Mouse (Mus musculus): Measurements from ENCODE around the gene Dgki.

Gene Dgki

DNA sequence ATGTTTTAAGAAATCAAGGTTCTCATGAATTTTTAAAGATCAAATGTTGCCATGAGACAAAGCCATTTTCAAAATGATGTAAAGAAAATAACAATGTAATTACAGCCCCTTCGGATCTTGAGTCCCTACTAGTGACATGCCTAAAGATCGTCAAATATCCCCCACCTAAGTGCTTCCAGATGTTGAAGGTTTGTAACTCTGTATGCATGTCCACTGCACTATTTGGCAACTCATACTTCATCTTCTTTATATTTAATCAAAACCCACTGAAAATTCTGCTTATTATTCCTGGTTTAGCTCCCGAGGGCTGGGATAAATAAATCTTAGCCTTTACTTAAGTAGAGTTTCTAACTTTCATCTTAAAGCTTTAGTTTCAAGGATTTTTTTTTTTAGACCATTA lies 458.3 kb downstream of the Dgki start:
- no peak for DNase-seq

DNA sequence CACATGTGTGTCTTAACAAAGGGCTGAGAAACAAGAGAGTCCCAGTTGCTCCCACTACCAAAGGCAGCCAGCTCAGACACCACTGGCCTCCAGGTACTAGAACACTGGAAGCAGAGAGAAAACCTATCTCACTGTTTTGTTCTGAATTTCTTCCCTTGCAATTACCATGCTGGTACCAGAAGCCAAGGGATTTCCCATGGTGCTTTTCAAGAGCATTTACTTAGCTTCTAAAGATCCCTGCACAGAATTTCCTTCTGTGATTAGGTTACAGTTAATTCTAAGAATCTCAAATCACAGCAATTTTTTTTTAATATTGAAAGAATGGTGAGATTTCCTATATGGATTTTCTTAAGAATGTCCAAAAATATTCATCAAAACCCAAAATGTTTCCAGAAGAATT lies 458.8 kb downstream of the Dgki start:
- DNase-seq, result no peak

DNA sequence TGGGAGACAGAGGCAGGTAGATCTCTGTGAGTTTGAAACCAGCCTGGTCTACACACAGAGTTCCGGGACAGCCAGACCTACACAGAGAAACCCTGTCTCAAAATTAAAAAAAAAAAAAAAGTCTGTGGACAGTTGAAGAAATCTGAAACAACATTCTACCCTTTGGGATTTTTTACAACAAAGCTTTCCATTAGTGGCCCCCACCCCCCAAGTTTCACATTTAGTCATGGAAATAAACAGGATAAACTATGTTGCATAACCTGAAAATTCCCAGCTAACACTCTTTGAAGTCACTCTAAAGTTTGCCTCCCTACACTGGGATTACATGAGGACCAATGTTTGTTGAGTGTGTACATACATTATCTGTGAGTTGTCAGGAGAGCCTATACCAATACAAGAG lies 461.2 kb downstream of the Dgki start:
- no peak for DNase-seq

DNA sequence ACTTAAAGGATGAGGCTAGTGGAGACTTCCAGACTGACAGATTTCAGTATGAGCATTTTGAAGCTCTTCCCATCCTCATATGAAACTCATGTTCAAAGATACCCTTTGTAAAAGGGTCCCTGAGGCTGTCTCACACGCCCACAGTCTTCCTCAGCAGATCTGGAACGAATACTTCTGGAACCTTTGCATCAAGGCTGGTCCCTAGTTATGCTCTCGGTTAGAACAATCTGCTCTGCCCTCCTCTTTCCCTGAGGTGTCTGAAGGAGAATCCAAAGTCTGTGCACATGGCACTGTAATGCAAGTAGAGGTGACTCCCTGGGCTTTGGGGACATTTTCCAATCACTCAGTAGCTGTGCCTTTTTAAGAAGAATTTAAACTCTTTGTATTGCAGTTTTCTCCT lies 464.6 kb downstream of the Dgki start:
- DNase-seq, result no peak

DNA sequence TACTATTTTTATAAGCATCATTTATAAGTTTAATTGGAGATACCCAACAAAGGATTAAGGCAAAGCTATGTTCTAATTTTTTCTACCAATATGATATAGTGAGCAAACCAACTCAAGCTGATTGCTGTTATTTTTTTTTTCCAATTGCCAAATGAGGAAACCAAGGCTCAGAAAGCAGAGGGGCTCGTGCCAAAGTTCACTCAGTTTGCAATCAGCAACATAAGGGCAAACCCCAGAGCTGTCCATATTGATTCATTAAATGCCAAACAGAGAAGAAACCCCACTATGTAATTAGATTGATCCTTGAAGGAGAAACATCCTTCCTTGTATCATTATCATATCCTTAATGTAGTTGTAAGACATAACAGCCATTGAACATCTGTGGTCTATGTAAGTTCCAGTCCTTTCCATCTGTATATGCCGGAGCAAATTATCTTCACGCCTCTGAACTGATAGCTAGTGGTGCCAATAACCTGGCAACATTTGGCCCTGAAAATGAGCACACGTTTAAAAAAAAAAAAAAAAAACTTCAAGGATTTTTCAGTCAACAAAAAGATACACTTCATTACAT lies 465.2 kb downstream of the Dgki start:
- DNase-seq, result no peak

DNA sequence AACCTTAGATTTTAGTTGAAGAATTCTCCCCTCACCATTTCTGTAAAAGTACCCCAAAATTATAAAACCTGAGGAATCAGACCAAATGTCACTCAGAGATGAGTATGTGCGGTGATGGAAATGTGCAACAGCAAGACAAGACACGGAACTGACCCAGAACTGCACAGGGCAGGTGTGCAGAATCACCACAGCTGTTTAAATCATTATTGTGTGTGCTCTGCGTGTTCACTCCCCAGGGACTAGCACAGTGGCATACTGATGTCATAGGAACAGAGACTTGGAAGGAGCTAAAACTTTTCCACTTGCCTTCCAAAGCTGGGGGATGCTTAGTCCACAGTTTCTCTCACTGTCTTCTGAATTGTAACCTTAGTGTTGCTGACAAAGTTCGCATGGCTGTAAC lies 467.3 kb downstream of the Dgki start:
- DNase-seq, result no peak

DNA sequence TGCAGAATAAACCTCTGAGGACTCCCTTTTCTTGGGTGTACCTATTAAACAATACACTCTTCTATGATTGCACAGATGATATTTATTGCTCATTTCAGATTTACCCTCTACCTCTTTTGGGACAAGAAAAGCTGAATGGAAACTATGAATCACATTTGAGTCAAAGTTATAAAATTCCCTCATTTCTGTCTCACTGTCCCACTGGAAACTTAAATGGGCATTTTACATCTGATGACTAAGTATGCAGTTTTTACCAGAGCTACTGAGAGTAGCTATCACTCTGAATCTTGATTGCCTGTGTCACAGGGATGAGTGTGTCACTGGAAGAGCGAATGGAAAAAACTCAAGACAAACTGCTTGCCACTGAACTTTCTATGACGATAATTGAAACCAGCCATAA lies 467.8 kb downstream of the Dgki start:
- DNase-seq, result no peak

DNA sequence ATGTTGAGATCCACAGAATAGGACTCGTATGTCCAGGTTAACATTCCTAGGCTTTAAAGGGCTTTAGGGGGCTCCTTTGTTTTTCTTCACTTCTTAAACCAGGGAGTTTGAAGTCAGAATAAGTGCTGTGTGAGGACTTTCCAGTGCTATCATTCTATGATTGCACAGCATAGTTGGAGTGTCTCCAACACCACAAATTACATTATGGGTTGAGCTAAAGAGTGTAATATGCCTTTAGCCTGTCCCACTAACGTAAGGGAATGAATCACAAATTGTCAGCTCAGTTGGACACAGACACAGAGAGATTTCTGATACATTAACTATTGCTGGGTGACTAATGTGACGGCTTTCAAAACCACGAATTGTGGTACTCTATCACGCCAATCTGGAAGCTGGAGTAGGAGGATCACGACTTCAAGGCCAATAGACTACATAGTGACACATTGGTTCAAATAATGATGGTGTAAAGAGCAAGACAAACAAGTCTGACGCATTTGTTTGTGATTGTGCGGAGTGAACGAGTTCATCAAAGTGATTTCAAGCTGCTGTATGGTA lies 469.5 kb downstream of the Dgki start:
- no peak for DNase-seq

DNA sequence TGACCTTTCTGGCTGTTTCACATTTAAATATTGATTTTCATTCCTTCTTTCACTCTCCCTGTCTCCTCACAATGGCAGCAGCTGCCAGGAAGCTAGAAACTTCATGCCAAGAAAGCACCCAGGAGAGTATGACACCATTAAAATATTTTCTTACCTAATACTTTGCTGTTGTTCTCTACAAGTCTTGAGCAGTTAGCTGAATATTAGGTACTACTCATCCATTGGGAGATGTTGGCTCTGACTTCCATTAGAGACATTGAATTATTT lies 480.3 kb downstream of the Dgki start:
- DNase-seq, result no peak

DNA sequence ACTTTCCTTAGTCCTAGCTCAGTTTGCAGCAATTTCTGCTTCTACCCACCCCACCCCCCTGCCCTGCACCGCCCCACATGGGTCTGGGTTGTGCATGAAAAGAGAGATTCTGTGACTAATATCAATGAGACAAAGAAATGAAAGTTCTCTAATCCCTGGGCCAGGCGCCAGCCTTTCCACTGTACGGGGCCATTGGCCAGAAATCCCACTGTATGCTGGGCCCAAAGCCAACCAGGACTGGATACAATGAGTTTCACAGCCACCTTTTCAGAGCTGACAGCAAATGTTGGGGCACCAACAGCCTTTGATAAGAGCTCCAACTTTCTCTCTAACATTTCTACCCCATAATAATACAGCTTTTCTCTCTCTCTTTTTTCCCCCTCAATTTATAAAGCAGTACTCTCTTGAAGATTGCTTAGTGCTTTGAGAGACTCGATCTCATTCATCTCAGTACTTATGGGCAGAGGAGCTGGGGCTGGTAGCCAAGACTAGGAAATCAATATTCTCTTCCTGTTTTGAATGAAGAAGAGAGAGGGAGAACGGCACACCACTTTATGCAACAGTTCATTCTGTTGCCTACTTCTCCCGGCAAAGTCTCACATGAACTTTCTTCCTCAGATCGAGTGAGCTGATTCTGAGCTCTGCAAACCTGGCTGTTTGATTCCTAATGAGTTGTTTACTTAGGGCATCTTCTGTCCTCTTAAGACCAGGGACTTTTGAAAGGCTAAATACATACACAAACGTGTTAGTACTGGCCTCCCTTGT lies 480.8 kb downstream of the Dgki start:
- DNase-seq, result no peak

DNA sequence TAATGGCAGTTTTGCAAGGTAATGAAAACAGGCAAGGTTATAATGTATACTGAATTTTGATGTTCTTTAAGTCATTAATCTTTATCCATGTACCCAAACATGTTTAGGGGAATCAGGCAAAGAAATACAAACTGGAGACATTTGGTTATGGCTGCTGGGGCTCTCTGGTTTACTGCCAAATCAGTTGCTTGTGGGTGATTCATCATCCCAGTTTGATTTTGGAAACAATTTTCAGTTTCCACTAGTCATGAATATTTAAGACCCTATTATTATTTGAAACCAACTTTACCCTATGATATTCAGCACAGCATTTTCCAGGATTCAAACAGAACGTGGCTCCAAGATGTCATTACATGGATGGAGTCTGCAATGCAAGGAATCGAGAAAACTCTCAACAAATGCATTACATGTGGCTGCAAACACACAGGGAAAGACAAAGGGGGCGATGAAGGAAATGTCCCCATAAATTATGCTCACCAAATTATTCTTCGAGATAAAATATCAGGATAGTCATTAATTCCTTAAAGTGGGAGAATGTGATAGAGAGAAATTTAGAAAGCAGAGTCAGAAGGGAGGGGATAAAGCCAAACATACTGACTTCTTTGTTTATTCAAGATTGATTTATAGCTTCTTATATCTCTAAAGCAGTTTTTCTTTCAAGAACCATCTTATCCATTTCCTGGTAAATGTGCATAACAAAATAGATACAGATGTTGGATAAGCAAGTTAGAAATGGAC lies 481.5 kb downstream of the Dgki start:
- DNase-seq, result no peak

DNA sequence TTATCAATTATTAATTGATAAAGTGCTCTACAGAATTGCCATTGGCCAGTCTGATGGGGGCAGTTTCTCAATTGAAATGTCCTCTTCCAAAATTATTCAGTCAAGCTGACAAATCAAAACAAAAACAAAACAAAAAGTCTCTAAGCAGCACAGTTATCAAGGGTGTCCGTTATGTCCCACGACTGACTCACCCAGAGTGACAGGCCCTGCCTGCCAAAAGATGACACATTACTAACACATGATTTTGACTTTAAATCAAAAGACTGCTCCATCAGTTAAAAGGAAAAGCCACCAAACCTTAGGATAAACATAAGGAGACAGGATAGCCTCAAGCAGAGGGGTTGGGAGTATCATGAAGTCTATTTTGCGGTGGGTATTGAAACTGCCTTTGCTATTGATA lies 483.3 kb downstream of the Dgki start:
- no peak for DNase-seq

DNA sequence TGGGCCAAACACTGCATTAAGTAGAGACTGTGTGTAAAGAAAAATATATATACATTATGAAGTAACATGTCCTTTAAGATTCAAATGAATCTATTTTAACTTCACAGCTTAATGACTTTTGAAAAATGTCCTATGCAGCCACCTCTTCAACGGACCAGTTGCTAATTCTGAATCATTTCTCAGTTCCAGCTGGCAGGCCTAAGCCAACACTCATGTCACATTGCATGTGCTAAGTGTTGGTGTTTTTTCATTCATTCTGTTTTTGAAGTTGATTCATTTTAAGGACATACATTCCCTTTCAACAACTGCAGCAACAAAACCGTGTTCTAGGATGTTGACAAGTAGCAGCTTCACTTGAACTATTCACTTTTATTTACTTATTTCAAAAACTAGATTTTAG lies 484.0 kb downstream of the Dgki start:
- no peak for DNase-seq

DNA sequence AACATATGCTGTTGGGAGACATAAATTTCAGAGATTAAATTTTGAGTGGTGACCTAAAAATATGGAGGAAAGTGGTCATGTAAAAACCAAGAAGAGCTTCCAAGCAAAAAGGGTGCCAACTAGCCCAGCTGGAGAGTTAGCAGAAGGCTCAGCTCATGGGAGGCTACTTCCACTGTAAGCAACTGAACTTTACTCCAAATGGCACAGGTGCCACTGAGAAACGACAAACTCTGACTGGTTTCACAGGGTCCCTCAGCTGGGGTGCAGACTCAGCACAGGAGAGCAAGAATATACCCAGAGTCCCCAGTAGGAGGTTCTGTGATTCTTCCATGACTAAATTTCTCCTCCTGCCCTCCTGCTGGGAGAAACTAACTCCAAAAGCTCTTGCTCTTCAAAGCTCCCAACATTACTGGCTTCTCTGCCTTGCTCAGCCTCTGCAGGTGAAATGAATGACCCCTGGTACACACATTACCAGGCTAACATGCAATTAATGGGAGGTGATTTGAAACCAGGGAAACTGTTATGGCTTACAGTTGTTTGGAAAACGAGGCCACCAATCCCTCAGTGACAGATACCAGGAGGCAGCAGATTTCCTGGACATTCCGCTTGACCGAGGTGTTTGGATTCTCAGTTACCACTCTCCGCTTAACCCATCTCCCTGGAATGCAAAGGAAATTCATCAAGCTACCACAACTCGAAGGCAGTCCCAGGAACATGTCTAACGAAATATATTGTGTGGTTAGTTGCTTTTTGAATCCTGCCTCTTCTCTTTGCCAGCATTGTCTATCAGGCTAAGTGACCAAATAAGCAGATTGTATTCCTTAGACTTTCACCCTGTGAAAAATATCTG lies 487.1 kb downstream of the Dgki start:
- DNase-seq, result no peak

DNA sequence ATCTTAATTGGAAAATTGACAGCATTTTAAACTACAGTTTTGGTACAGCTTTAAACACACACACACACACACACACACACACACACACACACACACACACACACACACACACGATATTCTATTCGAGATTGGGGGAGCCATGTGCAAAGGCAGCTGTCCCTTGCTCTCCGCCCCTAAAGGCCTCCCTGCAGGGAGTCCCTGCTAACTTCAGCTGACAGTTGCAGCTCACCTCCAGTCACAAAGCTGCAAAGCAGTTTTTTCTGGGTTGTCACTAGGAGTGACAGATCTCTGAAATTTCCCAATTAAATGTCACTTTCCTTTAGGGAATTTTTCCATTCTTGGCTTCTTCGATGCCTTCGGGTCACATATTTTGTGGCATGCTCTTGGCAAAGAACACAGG lies 489.5 kb downstream of the Dgki start:
- DNase-seq, result no peak

DNA sequence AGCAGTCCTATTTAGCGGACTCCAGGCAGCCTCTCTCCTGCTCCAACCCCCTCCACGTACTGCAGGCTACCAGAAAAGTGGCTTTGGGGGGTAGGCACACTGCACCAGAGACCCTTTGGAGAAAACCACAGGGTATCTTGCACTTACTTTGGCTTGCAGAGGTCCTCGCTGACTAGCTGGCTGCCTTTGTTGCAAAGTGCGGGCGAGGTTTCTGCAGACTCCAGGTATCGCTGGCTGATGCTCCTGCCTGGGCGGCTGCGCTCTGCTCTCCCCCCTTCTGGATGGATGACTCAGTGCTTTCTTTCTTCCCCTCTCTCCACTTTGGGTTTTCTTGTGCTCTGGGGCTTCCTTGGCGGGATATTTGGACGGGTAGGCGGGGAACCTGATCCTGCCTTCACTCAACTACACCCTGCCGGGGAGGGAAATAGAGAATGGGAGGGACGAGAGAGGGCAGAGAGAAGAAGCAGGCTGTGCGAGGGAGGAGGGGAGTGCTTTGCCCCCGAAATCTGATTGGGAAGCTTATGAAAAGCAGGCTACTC lies 490.2 kb downstream of the Dgki start, which contains the start of gene Ptn:
TSS of gene Ptn (minus strand) at position 474 of the 539 bp plus-strand sequence.
- DNase-seq, result no peak

DNA sequence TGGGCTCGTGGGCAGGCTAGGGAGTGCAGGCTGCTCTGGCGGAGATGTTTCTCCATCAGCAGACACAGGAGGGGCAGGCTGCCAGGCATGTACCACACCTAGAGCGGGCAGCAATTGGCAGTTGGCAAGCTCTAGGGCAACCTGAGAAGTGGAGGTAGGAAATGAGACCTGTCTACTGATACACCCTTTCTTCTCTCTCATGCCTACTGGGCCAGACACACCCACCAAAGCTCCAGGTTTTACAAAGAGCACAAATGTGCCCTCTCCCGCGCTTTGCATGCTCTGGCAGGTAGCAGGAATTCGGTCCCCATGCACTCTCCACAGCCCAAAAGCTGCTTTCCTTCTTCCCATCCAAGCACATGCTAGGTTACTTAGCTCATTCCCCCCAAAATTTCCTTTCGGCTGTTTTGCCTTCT lies 490.7 kb downstream of the Dgki start:
- DNase-seq, result no peak

DNA sequence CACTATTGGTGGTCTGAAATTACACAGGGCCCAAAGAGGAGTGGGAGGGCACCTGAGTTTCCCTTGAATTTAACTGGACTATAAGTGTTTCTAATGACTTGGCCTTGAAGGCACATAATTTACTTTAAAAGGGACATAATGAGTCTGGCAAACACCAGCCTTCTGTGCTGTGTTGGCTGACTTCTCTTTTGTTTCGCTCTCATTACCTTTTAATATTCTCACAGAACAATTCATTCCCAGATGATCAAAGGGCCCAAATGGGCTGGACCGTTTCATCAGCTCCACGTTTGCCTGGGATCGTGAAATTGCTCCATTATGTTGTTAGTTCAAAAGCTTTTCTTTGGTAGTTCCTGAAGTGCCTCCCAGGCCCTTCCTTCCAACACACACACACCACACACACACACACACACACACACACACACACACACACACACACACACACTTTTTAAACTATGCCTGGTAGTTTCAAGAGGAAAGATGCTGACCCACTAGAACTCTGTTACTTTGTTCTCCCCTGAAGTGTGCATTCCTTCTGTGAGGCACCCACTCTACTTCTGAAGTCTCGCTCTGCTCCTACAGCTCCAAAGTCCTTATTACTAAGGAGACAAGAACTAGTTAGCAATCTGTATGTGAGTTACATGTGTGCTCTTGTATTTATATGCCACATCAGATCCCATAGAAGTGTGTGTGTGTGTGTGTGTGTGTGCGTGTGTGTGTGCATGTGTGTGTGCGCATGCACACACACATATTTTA lies 491.5 kb downstream of the Dgki start:
- DNase-seq, result no peak

DNA sequence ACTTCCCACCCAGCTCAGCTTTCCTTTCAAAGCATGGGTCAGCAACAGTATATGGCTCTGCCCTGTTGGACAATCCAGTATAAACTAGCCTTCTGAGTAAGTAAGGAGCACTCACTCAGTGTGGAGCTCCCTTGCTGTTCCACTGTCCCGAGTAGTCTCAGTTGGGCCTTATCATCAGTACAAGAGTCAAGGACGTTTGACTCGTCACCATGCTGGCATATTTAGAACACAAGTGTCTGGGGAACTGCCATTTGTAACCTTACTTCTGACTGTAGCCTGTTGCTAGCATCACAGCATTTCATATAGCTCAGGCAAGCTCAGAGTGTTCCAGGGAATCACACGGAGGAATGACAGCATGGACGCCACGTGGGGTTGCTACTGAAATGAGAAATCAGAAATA lies 493.1 kb downstream of the Dgki start:
- no peak for DNase-seq

DNA sequence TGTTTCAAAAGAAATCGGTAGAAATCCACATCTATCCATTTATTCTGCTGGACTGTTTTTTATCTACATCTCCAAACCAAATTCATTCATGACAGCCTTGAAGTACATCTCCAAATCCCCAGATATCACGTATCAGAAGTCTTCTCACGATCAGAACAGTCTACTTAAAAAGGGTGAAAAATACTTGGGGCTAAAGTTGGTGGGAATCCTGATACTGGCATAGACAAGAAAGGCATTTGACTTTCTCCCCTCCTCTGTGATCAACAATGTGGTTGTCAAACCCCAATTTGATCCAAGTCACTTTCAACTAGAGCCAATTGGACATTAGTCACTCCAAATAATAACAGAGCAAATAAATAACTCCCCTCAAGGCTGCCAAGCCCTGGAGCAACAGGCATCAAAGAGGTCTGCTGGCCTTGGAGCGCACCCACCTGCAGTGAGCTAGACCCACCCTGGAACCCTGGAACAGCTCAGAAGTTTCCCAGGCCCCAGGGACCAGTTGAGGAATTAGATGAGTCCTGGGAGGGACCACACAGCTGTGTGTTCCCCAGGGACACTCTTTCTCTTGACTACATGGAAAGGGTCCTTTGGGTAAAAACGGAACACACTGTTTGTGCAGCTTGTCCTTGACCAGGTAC lies 499.6 kb downstream of the Dgki start:
- no peak for DNase-seq

DNA sequence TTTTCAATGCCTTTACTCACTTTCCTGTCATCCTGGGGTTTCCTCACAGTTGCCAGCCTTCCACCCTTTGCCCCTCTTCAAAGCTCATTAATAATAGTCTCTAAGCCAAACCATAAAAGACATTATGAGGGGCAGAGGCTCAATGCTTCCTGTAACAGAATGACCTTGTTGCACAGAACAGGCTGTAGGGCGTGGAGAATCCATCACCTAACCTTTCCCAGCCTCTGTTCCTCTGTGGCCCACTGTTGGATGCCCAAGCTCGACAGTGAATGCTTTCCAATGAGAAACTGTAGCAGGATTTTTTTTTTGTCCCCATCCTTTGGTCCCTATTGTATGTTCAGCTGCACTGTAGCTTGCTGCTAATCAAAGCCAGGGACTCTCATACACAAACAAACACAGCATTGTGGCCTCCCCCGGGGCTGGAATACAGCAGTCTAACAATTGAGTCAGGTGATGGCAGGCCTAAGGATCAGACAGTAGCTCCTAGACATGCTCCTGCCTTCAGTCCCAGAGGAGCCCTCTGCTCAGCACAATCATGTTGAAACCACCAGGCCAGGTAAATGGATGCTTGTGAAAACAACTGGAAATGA lies 502.8 kb downstream of the Dgki start:
- DNase-seq, result no peak
